Mouse (Mus musculus): ENCODE data around the gene Mvb12b.

Mvb12b gene

GRCm38 (mm10) chr2:33698898-33699297 is 188.8 kb downstream of the Mvb12b start:
- ATAC-seq (ENCODE audit: low TSS enrichment), result no peak

- no peak for ATAC-seq (ENCODE audit: low TSS enrichment)
These were observed 191.3 kb downstream of the Mvb12b start for GRCm38 (mm10) chr2:33696428-33696827.

- ATAC-seq (ENCODE audit: low TSS enrichment), result no peak
These were observed 193.8 kb downstream of the Mvb12b start for GRCm38 (mm10) chr2:33693931-33694330.

- ATAC-seq (ENCODE audit: low TSS enrichment), result no peak
These were observed 197.8 kb downstream of the Mvb12b start for GRCm38 (mm10) chr2:33689880-33690462.

GRCm38 (mm10) chr2:33689155-33689879 is 198.4 kb downstream of the Mvb12b start:
- no peak for ATAC-seq (ENCODE audit: low TSS enrichment)

- ATAC-seq (ENCODE audit: low TSS enrichment), result no peak
These were observed 204.2 kb downstream of the Mvb12b start for GRCm38 (mm10) chr2:33683594-33683993.

- no peak for ATAC-seq (ENCODE audit: low TSS enrichment)
These were observed 204.7 kb downstream of the Mvb12b start for GRCm38 (mm10) chr2:33683095-33683494.

GRCm38 (mm10) chr2:33682219-33682618 is 205.5 kb downstream of the Mvb12b start:
- ATAC-seq (ENCODE audit: low TSS enrichment), result no peak

All from frontal cortex, adult (tissue).